Mouse (Mus musculus) CD4-positive, CD25-positive, alpha-beta regulatory T cell, adult 2 months (primary cell): Measurements from ENCODE around the gene Nop58.
"Not testable (repeated sequence)": the region's sequence is repeated elsewhere in the genome, so short reads cannot be mapped to it uniquely, and the experiment has no call there.

Source experiments
- DNase-seq: peaks from one replicate; pipeline ENCODE4 v3.0.0-alpha.2; 2012; ENCODE audit warnings: low read depth, low spot score

Nop58 gene

GRCm38 (mm10) chr1:59684819-59685755, at the start of gene Nop58:
Gene Nop58, plus strand, starts transcription at chr1:59684971.
- peak; percentile 95 for DNase-seq

- no peak for DNase-seq
These were observed 48.4 kb upstream of the Nop58 start for GRCm38 (mm10) chr1:59636349-59636748.

- peak; percentile 16 for DNase-seq
These were observed 46.4 kb upstream of the Nop58 start for GRCm38 (mm10) chr1:59638371-59638770.

- no peak for DNase-seq
These were observed 42.3 kb upstream of the Nop58 start for GRCm38 (mm10) chr1:59642488-59642887.

- DNase-seq: not testable (repeated sequence)
These were observed 38.3 kb upstream of the Nop58 start for GRCm38 (mm10) chr1:59646502-59646901.

GRCm38 (mm10) chr1:59651201-59651819, 33.5 kb upstream of the Nop58 start:
- DNase-seq: no peak

GRCm38 (mm10) chr1:59653243-59653911, 31.4 kb upstream of the Nop58 start:
- DNase-seq: no peak

GRCm38 (mm10) chr1:59656244-59657171, 28.3 kb upstream of the Nop58 start:
- DNase-seq: no peak

GRCm38 (mm10) chr1:59663456-59664135, 21.2 kb upstream of the Nop58 start:
- DNase-seq: no peak

- no peak for DNase-seq
These were observed 15.9 kb upstream of the Nop58 start for GRCm38 (mm10) chr1:59668871-59669270.

GRCm38 (mm10) chr1:59669962-59670630, 14.7 kb upstream of the Nop58 start:
- peak; percentile 69 for DNase-seq

- peak; percentile 91 for DNase-seq
These were observed 14.1 kb upstream of the Nop58 start, which contains the start of gene Sumo1 for GRCm38 (mm10) chr1:59670641-59671168. Gene Sumo1, minus strand, starts transcription at chr1:59670834.

GRCm38 (mm10) chr1:59673661-59674060, 11.1 kb upstream of the Nop58 start:
- no peak for DNase-seq

GRCm38 (mm10) chr1:59683926-59684818, 599 bp upstream of the Nop58 start:
- DNase-seq: peak; percentile 16

GRCm38 (mm10) chr1:59687493-59687892, 2.7 kb downstream of the Nop58 start:
- no peak for DNase-seq

GRCm38 (mm10) chr1:59690467-59690866, 5.7 kb downstream of the Nop58 start:
- peak; percentile 31 for DNase-seq

- no peak for DNase-seq
These were observed 13.0 kb downstream of the Nop58 start for GRCm38 (mm10) chr1:59697751-59698150.

- DNase-seq: no peak
These were observed 13.4 kb downstream of the Nop58 start for GRCm38 (mm10) chr1:59698207-59698606.

GRCm38 (mm10) chr1:59701766-59702165, 17.0 kb downstream of the Nop58 start:
- DNase-seq: no peak
